Mouse (Mus musculus): ENCODE data around the gene Wdr63. TPM values are rescaled to one million over a fixed set of nuclear protein-coding genes. Genes with fewer than 3 reads are reported as not detected.

The Wdr63 gene
- polyA plus RNA-seq, 1 experiment: not detected

GRCm38 (mm10) chr3:146030255-146030836 is 77.6 kb downstream of the Wdr63 start:
- Histone ChIP-seq H3K4me3 (ENCODE audit: insufficient read depth, low read depth, low read length) (no peak overlapping the region), H3K4me1 (ENCODE audit: control insufficient read depth, insufficient read depth, low read length) (no peaks in the 10 kb centered on the region), H3K27ac (ENCODE audit: insufficient read depth, low read depth, low read length) (no peak overlapping the region)
- TF ChIP-seq POLR2A (IDR thresholded peaks at IDR 0.05; ENCODE audit: insufficient read depth, low read depth, low read length) (no peak), CTCF (IDR thresholded peaks at IDR 0.05; ENCODE audit: insufficient read depth, low read depth, low read length) (no peak)
- WGBS: 48% methylated on average over 5 of the region's 5 CpGs

GRCm38 (mm10) chr3:146029234-146029633 is 78.7 kb downstream of the Wdr63 start:
- WGBS: 82% methylated on average over 3 of the region's 3 CpGs
- Histone ChIP-seq H3K27ac (ENCODE audit: insufficient read depth, low read depth, low read length) (no peak overlapping the region), H3K4me1 (ENCODE audit: control insufficient read depth, insufficient read depth, low read length) (no peaks in the 10 kb centered on the region), H3K4me3 (ENCODE audit: insufficient read depth, low read depth, low read length) (no peak overlapping the region)
- TF ChIP-seq POLR2A (IDR thresholded peaks at IDR 0.05; ENCODE audit: insufficient read depth, low read depth, low read length) (no peak), CTCF (IDR thresholded peaks at IDR 0.05; ENCODE audit: insufficient read depth, low read depth, low read length) (no peak)

GRCm38 (mm10) chr3:146028406-146028805 is 79.5 kb downstream of the Wdr63 start:
- H3K27ac ChIP-seq (ENCODE audit: insufficient read depth, low read depth, low read length): no peak overlapping the region
- 91% methylated on average over 2 of the region's 2 CpGs for WGBS
- no peaks in the 10 kb centered on the region for H3K4me1 ChIP-seq (ENCODE audit: control insufficient read depth, insufficient read depth, low read length)
- TF ChIP-seq CTCF (IDR thresholded peaks at IDR 0.05; ENCODE audit: insufficient read depth, low read depth, low read length) (no peak), POLR2A (IDR thresholded peaks at IDR 0.05; ENCODE audit: insufficient read depth, low read depth, low read length) (no peak)
- H3K4me3 ChIP-seq (ENCODE audit: insufficient read depth, low read depth, low read length): no peak overlapping the region

GRCm38 (mm10) chr3:146027116-146027515 is 80.8 kb downstream of the Wdr63 start:
- Histone ChIP-seq H3K4me3 (ENCODE audit: insufficient read depth, low read depth, low read length) (no peak overlapping the region), H3K27ac (ENCODE audit: insufficient read depth, low read depth, low read length) (no peak overlapping the region), H3K4me1 (ENCODE audit: control insufficient read depth, insufficient read depth, low read length) (no peaks in the 10 kb centered on the region)
- 63% methylated on average over 6 of the region's 6 CpGs for WGBS
- TF ChIP-seq CTCF (IDR thresholded peaks at IDR 0.05; ENCODE audit: insufficient read depth, low read depth, low read length) (no peak), POLR2A (IDR thresholded peaks at IDR 0.05; ENCODE audit: insufficient read depth, low read depth, low read length) (no peak)

- Histone ChIP-seq H3K4me1 (ENCODE audit: control insufficient read depth, insufficient read depth, low read length) (no peaks in the 10 kb centered on the region), H3K27ac (ENCODE audit: insufficient read depth, low read depth, low read length) (no peak overlapping the region), H3K4me3 (ENCODE audit: insufficient read depth, low read depth, low read length) (no peak overlapping the region)
- TF ChIP-seq CTCF (IDR thresholded peaks at IDR 0.05; ENCODE audit: insufficient read depth, low read depth, low read length) (no peak), POLR2A (IDR thresholded peaks at IDR 0.05; ENCODE audit: insufficient read depth, low read depth, low read length) (no peak)
- 95% methylated on average over 6 of the region's 6 CpGs for WGBS
Measured at GRCm38 (mm10) chr3:146025499-146025898, 82.4 kb downstream of the Wdr63 start.

- no peak overlapping the region for H3K27ac ChIP-seq (ENCODE audit: insufficient read depth, low read depth, low read length)
- 90% methylated on average over 7 of the region's 7 CpGs for WGBS
- H3K4me1 ChIP-seq (ENCODE audit: control insufficient read depth, insufficient read depth, low read length): peaks cover 3% of the 10 kb centered on the region
- H3K4me3 ChIP-seq (ENCODE audit: insufficient read depth, low read depth, low read length): no peak overlapping the region
- no peak for TF ChIP-seq CTCF (IDR thresholded peaks at IDR 0.05; ENCODE audit: insufficient read depth, low read depth, low read length)
- no peak for TF ChIP-seq POLR2A (IDR thresholded peaks at IDR 0.05; ENCODE audit: insufficient read depth, low read depth, low read length)
Measured at GRCm38 (mm10) chr3:146024746-146025145, 83.2 kb downstream of the Wdr63 start.

GRCm38 (mm10) chr3:146022232-146022631 is 85.7 kb downstream of the Wdr63 start:
- no peak overlapping the region for H3K4me3 ChIP-seq (ENCODE audit: insufficient read depth, low read depth, low read length)
- TF ChIP-seq POLR2A (IDR thresholded peaks at IDR 0.05; ENCODE audit: insufficient read depth, low read depth, low read length): no peak
- peaks cover 9% of the 10 kb centered on the region for H3K4me1 ChIP-seq (ENCODE audit: control insufficient read depth, insufficient read depth, low read length)
- no peak overlapping the region for H3K27ac ChIP-seq (ENCODE audit: insufficient read depth, low read depth, low read length)
- WGBS: 92% methylated on average over 9 of the region's 9 CpGs

GRCm38 (mm10) chr3:146017521-146017920 is 90.4 kb downstream of the Wdr63 start:
- Histone ChIP-seq H3K4me3 (ENCODE audit: insufficient read depth, low read depth, low read length) (no peak overlapping the region), H3K27ac (ENCODE audit: insufficient read depth, low read depth, low read length) (peak overlapping the region; percentile 59), H3K4me1 (ENCODE audit: control insufficient read depth, insufficient read depth, low read length) (peaks cover 18% of the 10 kb centered on the region)
- TF ChIP-seq CTCF (IDR thresholded peaks at IDR 0.05; ENCODE audit: insufficient read depth, low read depth, low read length) (no peak), POLR2A (IDR thresholded peaks at IDR 0.05; ENCODE audit: insufficient read depth, low read depth, low read length) (no peak)
- WGBS: 33% methylated on average over 9 of the region's 9 CpGs

- TF ChIP-seq POLR2A (IDR thresholded peaks at IDR 0.05; ENCODE audit: insufficient read depth, low read depth, low read length) (no peak), CTCF (IDR thresholded peaks at IDR 0.05; ENCODE audit: insufficient read depth, low read depth, low read length) (no peak)
- 33% methylated on average over 13 of the region's 13 CpGs for WGBS
- peak overlapping the region; percentile 17 for H3K27ac ChIP-seq (ENCODE audit: insufficient read depth, low read depth, low read length)
- H3K4me1 ChIP-seq (ENCODE audit: control insufficient read depth, insufficient read depth, low read length): peaks cover 18% of the 10 kb centered on the region
- H3K4me3 ChIP-seq (ENCODE audit: insufficient read depth, low read depth, low read length): no peak overlapping the region
Measured at GRCm38 (mm10) chr3:146016979-146017378, 91.0 kb downstream of the Wdr63 start.

GRCm38 (mm10) chr3:146014321-146014720 is 93.6 kb downstream of the Wdr63 start:
- Histone ChIP-seq H3K4me3 (ENCODE audit: insufficient read depth, low read depth, low read length) (no peak overlapping the region), H3K27ac (ENCODE audit: insufficient read depth, low read depth, low read length) (no peak overlapping the region), H3K4me1 (ENCODE audit: control insufficient read depth, insufficient read depth, low read length) (peaks cover 16% of the 10 kb centered on the region)
- 97% methylated on average over 12 of the region's 12 CpGs for WGBS
- TF ChIP-seq CTCF (IDR thresholded peaks at IDR 0.05; ENCODE audit: insufficient read depth, low read depth, low read length): no peak
- no peak for TF ChIP-seq POLR2A (IDR thresholded peaks at IDR 0.05; ENCODE audit: insufficient read depth, low read depth, low read length)
